10 mouse cellular contexts compared by ENCODE assay signal in the genomic region with DNA sequence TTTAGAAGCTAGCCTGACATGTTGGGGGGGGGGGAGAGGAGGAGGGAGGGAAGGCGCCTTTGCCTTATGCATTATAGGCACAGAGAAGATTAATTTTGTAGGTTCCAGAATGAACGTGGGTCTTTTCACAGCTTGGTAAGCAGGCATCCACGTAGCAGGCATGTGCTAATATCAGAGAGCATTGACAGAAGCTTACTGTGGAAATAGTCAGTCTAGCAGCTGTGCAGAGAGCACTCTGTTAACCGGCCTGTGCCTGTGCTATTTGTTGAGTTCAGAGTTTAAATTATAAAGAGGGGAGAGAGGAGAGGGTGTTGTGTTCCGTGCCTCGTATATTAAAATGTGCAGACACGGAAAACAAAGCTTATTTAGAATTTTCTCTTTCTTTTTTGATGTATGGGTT.
DNase-seq lines count a peak whose midpoint lies in the region; ATAC-seq and TF ChIP-seq lines count a peak whose summit lies in the region.
"Had no signal": no experiment of that assay in that cellular context is flagged by ENCODE, and none has a peak within 500 bp of the region (broad histone marks: within the 10 kb centered on the region; RNA-seq: fewer than 3 reads in every experiment).

No protein-coding gene starts in this region.

- H3K27me3 ChIP-seq in intestine, embryonic 14.5 days (replicated peaks; ENCODE audit: control insufficient read depth, insufficient read depth, low read length), result no peaks in the 10 kb centered on the region
- H3K27me3 ChIP-seq in intestine, embryonic 16.5 days (replicated peaks; ENCODE audit: control insufficient read depth, insufficient read depth, low read length), result no peaks in the 10 kb centered on the region
- H3K27me3 ChIP-seq in forebrain, embryonic 16.5 days (replicated peaks; ENCODE audit: control insufficient read depth, insufficient read depth, low read length), result no peaks in the 10 kb centered on the region
- no peaks in the 10 kb centered on the region for H3K27me3 ChIP-seq in midbrain, embryonic 15.5 days (replicated peaks)
- H3K27me3 ChIP-seq: CH12.LX had no signal

- no peak overlapping the region for H3K4me3 ChIP-seq in intestine, embryonic 14.5 days (ENCODE audit: low read depth, low read length)
- H3K4me3 ChIP-seq in intestine, embryonic 16.5 days (ENCODE audit: low read length), result no peak overlapping the region
- H3K4me3 ChIP-seq in bone marrow macrophage, adult 2 months (ENCODE audit: insufficient read depth, low read length), result no peak overlapping the region
- peak overlapping the region; percentile 65 for H3K4me3 ChIP-seq in forebrain, embryonic 16.5 days (replicated peaks; ENCODE audit: low read length)
- H3K4me3 ChIP-seq in midbrain, embryonic 15.5 days, result peak overlapping the region; percentile 54

- 0 out of 2 replicates have a peak, but pooled peaks cover 2% of the 10 kb centered on the region for H3K36me3 ChIP-seq in intestine, embryonic 14.5 days (ENCODE audit: control insufficient read depth, insufficient read depth, low read length)
- no peaks in the 10 kb centered on the region for H3K36me3 ChIP-seq in intestine, embryonic 16.5 days (ENCODE audit: control insufficient read depth, insufficient read depth, low read length)
- H3K36me3 ChIP-seq in forebrain, embryonic 16.5 days (ENCODE audit: control insufficient read depth, insufficient read depth), result no peaks in the 10 kb centered on the region
- no peaks in the 10 kb centered on the region for H3K36me3 ChIP-seq in midbrain, embryonic 15.5 days (replicated peaks)

- peaks cover 42% of the 10 kb centered on the region for H3K4me1 ChIP-seq in intestine, embryonic 14.5 days (replicated peaks; ENCODE audit: control insufficient read depth, insufficient read depth, low read length)
- peaks cover 32% of the 10 kb centered on the region for H3K4me1 ChIP-seq in intestine, embryonic 16.5 days (ENCODE audit: control insufficient read depth, insufficient read depth, low read length)
- H3K4me1 ChIP-seq in bone marrow macrophage, adult 2 months (ENCODE audit: control insufficient read depth, insufficient read depth, low read length), result peaks cover 30% of the 10 kb centered on the region
- H3K4me1 ChIP-seq in forebrain, embryonic 16.5 days (replicated peaks; ENCODE audit: control insufficient read depth, insufficient read depth, low read length), result peaks cover 43% of the 10 kb centered on the region
- H3K4me1 ChIP-seq in midbrain, embryonic 15.5 days, result peaks cover 60% of the 10 kb centered on the region

- TF ChIP-seq CTCF in bone marrow macrophage, adult 2 months (IDR thresholded peaks at IDR 0.05; ENCODE audit: low read depth, low read length), result no peak

- TF ChIP-seq POLR2A in bone marrow macrophage, adult 2 months (IDR thresholded peaks at IDR 0.05; ENCODE audit: borderline replicate concordance, low read depth, low read length), result no peak

- no peak for DNase-seq in intestine, embryonic 14.5 days (ENCODE audit: low spot score)
- DNase-seq in adrenal gland, postnatal 4 days (ENCODE audit: low spot score in 2 of 2), result no peak
- DNase-seq in spleen, adult 18-20 months, result no peak
- no peak for DNase-seq in cerebellum, adult 9-10 months
- DNase-seq: thymus, postnatal 25 days had no signal

- 50% methylated on average over 7 of the region's 7 CpGs for WGBS in intestine, embryonic 14.5 days
- WGBS in intestine, embryonic 16.5 days, result 50% methylated on average over 7 of the region's 7 CpGs
- 25% methylated on average over 7 of the region's 7 CpGs for WGBS in forebrain, embryonic 16.5 days
- 47% methylated on average over 7 of the region's 7 CpGs for WGBS in midbrain, embryonic 15.5 days

- H3K4me2 ChIP-seq in intestine, embryonic 14.5 days (ENCODE audit: low read length), result peak overlapping the region; percentile 94
- no peak overlapping the region for H3K4me2 ChIP-seq in intestine, embryonic 16.5 days (ENCODE audit: low read depth, low read length)
- peak overlapping the region; percentile 56 for H3K4me2 ChIP-seq in forebrain, embryonic 16.5 days (ENCODE audit: low read length)
- peak overlapping the region; percentile 79 for H3K4me2 ChIP-seq in midbrain, embryonic 15.5 days

- no peaks in the 10 kb centered on the region for H3K9me3 ChIP-seq in intestine, embryonic 14.5 days (ENCODE audit: control insufficient read depth, low read length)
- H3K9me3 ChIP-seq in intestine, embryonic 16.5 days (ENCODE audit: control insufficient read depth, low read length), result no peaks in the 10 kb centered on the region
- no peaks in the 10 kb centered on the region for H3K9me3 ChIP-seq in forebrain, embryonic 16.5 days (ENCODE audit: control insufficient read depth, low read length)
- no peaks in the 10 kb centered on the region for H3K9me3 ChIP-seq in midbrain, embryonic 15.5 days

- no peak overlapping the region for H3K27ac ChIP-seq in intestine, embryonic 14.5 days (ENCODE audit: low read depth)
- no peak overlapping the region for H3K27ac ChIP-seq in intestine, embryonic 16.5 days (ENCODE audit: low read length)
- H3K27ac ChIP-seq in bone marrow macrophage, adult 2 months (ENCODE audit: insufficient read depth, low read depth, low read length), result peak overlapping the region; percentile 62
- peak overlapping the region; percentile 31 for H3K27ac ChIP-seq in forebrain, embryonic 16.5 days (ENCODE audit: low read length)
- peak overlapping the region; percentile 40 for H3K27ac ChIP-seq in midbrain, embryonic 15.5 days

- H3K9ac ChIP-seq in intestine, embryonic 14.5 days (ENCODE audit: low read length), result no peak overlapping the region
- no peak overlapping the region for H3K9ac ChIP-seq in intestine, embryonic 16.5 days (ENCODE audit: low read depth, low read length)
- peak overlapping the region; percentile 9 for H3K9ac ChIP-seq in forebrain, embryonic 16.5 days (replicated peaks; ENCODE audit: low read depth, low read length)
- peak overlapping the region; percentile 19; the same call in 1 of the 2 replicates for H3K9ac ChIP-seq in midbrain, embryonic 15.5 days

- no peak for ATAC-seq in intestine, embryonic 14.5 days (replicated peaks; ENCODE audit: low FRiP score, low TSS enrichment, low read depth)
- ATAC-seq in intestine, embryonic 16.5 days, result no peak
- ATAC-seq in forebrain, embryonic 16.5 days, result no peak
- ATAC-seq in midbrain, embryonic 15.5 days (replicated peaks), result no peak

Comparison
In these comparisons a context has a peak if more than half of its experiments do, and no peak if none do; other contexts are left out.
1. H3K27ac ChIP-seq: peak in bone marrow macrophage, adult 2 months (single experiment), forebrain, embryonic 16.5 days (single experiment) and midbrain, embryonic 15.5 days (single experiment); none in intestine, embryonic 14.5 days (single experiment) and intestine, embryonic 16.5 days (single experiment).
2. H3K4me3 ChIP-seq: peak in forebrain, embryonic 16.5 days (single experiment) and midbrain, embryonic 15.5 days (single experiment); none in intestine, embryonic 14.5 days (single experiment), intestine, embryonic 16.5 days (single experiment) and bone marrow macrophage, adult 2 months (single experiment).
3. H3K9ac ChIP-seq: peak in forebrain, embryonic 16.5 days (single experiment) and midbrain, embryonic 15.5 days (single experiment); none in intestine, embryonic 14.5 days (single experiment) and intestine, embryonic 16.5 days (single experiment).